Mouse (Mus musculus) liver, adult (tissue): ENCODE results near the gene Cnksr1.

Source experiments
- GATA4 ChIP-seq: IDR thresholded peaks from 2 replicates; pipeline ENCODE4 v1.6.1; 2014; ENCODE audit warnings: mild to moderate bottlenecking, low read length; ENCODE audit not compliant: insufficient replicate concordance

Gene Cnksr1

DNA sequence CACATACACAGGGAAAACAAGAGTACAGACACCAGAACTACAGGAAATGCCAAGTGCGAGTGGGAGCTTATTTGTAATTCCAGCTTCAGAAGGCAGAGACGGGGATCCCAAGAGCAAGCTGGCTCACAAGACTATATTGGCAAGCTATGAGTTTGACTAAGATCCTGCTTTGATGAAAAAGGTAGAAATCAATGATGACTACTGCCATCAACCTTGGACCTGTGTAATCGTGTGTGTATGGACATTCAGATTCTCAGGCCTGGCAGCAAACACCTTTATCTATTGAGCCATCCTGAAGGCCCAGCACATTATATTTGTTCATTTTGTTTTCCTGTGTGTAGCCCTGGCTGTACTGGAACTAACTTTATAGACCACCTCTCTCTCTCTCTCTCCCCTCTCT, 54.5 kb downstream of the Cnksr1 start:
- TF ChIP-seq GATA4: peak; percentile 37; the same call in 1 of the 2 replicates

DNA sequence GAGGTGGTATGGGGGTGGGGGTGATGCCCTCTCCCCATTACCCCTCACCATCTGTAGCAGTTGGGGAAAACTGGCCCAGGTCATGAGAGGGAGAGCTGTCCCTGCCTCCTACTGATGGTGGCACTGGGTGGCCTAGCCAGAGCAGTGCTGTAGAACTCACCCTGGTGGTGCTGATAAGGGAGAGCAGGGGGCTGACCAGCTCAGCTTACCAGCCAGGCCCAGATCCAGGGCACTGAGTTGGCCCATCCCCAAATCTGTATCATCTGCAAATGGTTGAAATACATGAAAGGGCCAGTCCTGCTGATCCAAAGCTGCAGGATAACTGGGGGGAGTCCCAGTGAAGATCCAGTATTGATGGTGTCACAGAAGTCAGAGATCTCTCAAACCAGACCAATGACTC, 56.4 kb downstream of the Cnksr1 start:
- no peak for TF ChIP-seq GATA4

DNA sequence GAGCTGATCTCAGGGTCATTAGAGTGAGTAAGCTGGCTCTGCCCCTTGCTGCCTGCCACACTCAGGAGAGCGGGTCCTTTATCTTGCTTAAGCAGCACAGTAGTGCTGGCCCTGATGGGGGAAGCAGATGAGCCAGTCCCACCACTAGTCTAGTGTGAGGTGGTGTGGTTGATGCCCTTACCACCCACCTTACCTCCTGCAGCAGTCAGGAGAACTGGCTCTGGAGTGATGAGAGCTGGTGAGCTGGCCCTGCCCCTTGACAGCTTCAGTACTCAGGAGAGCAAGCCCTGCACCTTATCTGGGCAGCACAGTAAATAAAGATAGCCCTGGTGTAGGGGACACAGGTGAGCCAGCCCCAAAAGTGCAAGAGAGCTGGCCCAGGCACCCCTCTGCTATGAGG, 57.1 kb downstream of the Cnksr1 start:
- no peak for TF ChIP-seq GATA4
